Mouse (Mus musculus) forebrain, embryonic 13.5 days (tissue): ENCODE measurements around the gene Ltbr. TPM values are rescaled to one million over a fixed set of nuclear protein-coding genes. Genes with fewer than 3 reads are reported as not detected.

ENCODE experiments used
- ATAC-seq: fragments of 200-750 bp; cut with Nextera tagmentation; 2 replicates; pipeline ENCODE4 v1.8.0; 2017
- H3K27ac ChIP-seq: fragments of 300-500 bp; sonication (generic); 2 replicates; pipeline ENCODE4 v1.5.1; 2015; ENCODE audit warnings: inconsistent platforms, mild to moderate bottlenecking, moderate library complexity
- H3K27me3 ChIP-seq: fragments of 300-500 bp; sonication (generic); 2 replicates; pipeline ENCODE4 v1.6.1; 2015; ENCODE audit warnings: mild to moderate bottlenecking, inconsistent platforms
- H3K36me3 ChIP-seq: fragments of 300-500 bp; sonication (generic); 2 replicates; pipeline ENCODE4 v1.6.1; 2015; ENCODE audit warnings: mild to moderate bottlenecking, inconsistent platforms; ENCODE audit not compliant: poor library complexity, severe bottlenecking
- H3K4me1 ChIP-seq: fragments of 300-500 bp; sonication (generic); 2 replicates; pipeline ENCODE4 v1.6.1; 2015; ENCODE audit warnings: inconsistent platforms
- H3K4me2 ChIP-seq: fragments of 300-500 bp; sonication (generic); 2 replicates; pipeline ENCODE4 v1.6.1; 2015; ENCODE audit warnings: inconsistent platforms, mild to moderate bottlenecking, moderate library complexity
- H3K4me3 ChIP-seq: fragments of 300-500 bp; sonication (generic); 2 replicates; pipeline ENCODE4 v1.5.1; 2015; ENCODE audit warnings: mild to moderate bottlenecking, inconsistent platforms
- H3K9ac ChIP-seq: fragments of 300-500 bp; sonication (generic); 2 replicates; pipeline ENCODE4 v1.6.1; 2015; ENCODE audit warnings: mild to moderate bottlenecking, inconsistent platforms
- H3K9me3 ChIP-seq: fragments of 300-500 bp; sonication (generic); replicated peaks from 2 replicates; pipeline ENCODE4 v1.6.1; 2016; ENCODE audit warnings: inconsistent platforms
- WGBS: fragments of 180-500 bp; shearing (Covaris S2); methylation state at CpG from one replicate; pipeline ENCODE4 v1.1.7; 2015; 5-methylcytosine and 5-hydroxymethylcytosine counted together
- polyA plus RNA-seq: library from polyadenylated mRNA; unstranded; fragments of >200 nt; fragmentation: Nextera tagmentation; extraction: Ambion mirVana; gene quantifications from 2 replicates; pipeline ENCODE4 v1.2.1, GENCODE M21; 2015

Gene Ltbr
- 10.2 and 12.3 TPM in 2 replicates for polyA plus RNA-seq

DNA sequence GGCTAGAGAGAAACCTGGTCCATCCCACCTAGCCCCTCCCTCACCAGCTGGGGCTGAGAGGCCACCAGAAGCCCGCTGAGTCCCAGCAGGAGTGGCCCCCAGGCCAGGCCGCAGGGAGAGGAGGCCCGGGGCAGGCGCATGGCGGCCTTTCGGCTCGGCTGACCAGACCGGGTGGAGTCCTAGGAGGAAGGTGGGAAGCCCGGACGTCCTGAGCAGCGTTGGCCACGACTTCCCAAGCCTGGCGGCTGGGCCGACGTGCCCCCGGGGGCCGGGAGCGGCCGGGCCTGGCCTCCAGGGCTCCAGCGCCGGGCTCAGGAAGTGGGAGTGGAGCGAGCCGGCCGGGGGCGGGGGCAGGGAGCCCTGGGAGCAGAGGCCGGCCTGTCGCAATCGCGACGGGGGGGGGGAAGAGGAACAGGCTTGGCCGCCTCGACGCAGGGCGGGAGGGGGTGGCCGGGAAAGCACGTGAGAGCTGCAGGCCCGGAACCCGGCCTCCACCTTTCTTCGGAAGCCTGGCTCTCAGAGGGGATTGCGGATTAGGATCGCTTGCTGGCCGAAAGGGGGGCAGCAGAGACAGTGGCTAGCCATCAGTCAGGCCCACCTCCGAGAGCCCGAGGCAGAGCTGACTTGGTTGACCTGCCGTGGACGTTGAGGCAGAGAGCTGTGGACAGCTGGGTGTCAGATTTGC is at the start of gene Ltbr:
TSS of gene Ltbr (minus strand) at position 340 of the 685 bp plus-strand sequence.
- Histone ChIP-seq H3K9ac (peak within 1 kb of the TSS; percentile 66), H3K4me2 (peak within 1 kb of the TSS; percentile 63), H3K27ac (no peak within 1 kb of the TSS), H3K36me3 (no peaks in the 10 kb centered on the region), H3K27me3 (peaks cover 18% of the 10 kb centered on the region), H3K9me3 (no peaks in the 10 kb centered on the region), H3K4me3 (peak within 1 kb of the TSS; percentile 37), H3K4me1 (peaks cover 28% of the 10 kb centered on the region)
- ATAC-seq, result peak; percentile 55; the same call in 1 of the 2 replicates
- WGBS, result 4% methylated on average over 27 of the region's 46 CpGs

DNA sequence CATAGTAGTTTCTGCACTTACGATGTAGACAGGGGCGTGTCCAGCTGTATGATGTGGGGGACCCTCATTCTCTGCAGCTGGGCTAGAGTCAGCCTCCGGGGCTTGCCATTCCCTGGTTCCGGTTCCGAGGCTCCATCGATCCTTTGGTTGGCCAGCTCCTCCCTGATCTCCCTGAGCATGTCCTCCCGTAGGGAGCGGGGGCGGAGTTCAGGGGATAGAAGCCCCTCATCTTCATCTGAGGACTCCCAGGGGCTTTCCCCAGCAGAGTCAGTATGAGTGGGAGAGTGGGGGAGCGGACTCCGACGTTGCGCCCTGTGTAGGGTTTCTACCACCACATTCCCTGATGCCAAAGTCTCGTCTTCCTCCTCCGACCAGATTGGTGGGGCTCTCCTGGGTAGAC is 49.3 kb upstream of the Ltbr start:
- H3K9ac ChIP-seq, result no peak overlapping the region
- H3K27me3 ChIP-seq, result peaks cover 52% of the 10 kb centered on the region
- no peak overlapping the region for H3K27ac ChIP-seq
- peak overlapping the region; percentile 21 for H3K4me3 ChIP-seq
- peaks cover 6% of the 10 kb centered on the region; the same call in 1 of the 2 replicates for H3K36me3 ChIP-seq
- no peak for ATAC-seq
- WGBS, result 7% methylated on average over 15 of the region's 15 CpGs
- H3K9me3 ChIP-seq, result no peaks in the 10 kb centered on the region
- H3K4me2 ChIP-seq, result peak overlapping the region; percentile 39
- H3K4me1 ChIP-seq, result peaks cover 20% of the 10 kb centered on the region

- Histone ChIP-seq H3K27ac (no peak overlapping the region), H3K9ac (0 out of 2 replicates have a peak overlapping the region, but pooled peaks have one; percentile 3), H3K36me3 (peaks cover 12% of the 10 kb centered on the region; the same call in 1 of the 2 replicates), H3K4me3 (peak overlapping the region; percentile 22), H3K4me2 (peak overlapping the region; percentile 55), H3K27me3 (peaks cover 52% of the 10 kb centered on the region), H3K4me1 (peaks cover 20% of the 10 kb centered on the region), H3K9me3 (no peaks in the 10 kb centered on the region)
- 6% methylated on average over 38 of the region's 38 CpGs for WGBS
- ATAC-seq, result peak; percentile 53
These were observed 48.0 kb upstream of the Ltbr start for GRCm38 (mm10) chr6:125361467-125362291.

DNA sequence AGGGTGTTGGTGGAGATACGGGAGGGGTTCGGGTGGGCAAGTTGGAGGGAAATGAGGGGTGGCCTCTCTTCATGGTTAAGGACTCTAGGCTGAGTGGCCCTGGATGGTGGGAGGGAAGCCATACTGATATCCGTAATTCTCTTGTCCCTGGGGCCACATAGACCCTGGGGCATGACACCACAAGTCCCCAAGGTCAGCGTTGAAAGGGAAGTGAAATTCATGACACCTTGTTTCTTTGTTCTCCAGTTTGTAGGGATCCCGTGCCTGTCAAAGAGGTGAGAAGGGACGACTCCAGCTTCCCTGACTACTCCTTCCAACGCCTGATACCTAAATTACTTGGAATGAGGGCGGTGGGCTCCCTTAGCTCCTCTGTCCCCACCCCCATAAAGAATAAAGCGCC is 47.2 kb upstream of the Ltbr start:
- Histone ChIP-seq H3K4me1 (peaks cover 20% of the 10 kb centered on the region), H3K27me3 (peaks cover 49% of the 10 kb centered on the region), H3K4me2 (no peak overlapping the region), H3K27ac (no peak overlapping the region), H3K36me3 (peaks cover 12% of the 10 kb centered on the region; the same call in 1 of the 2 replicates), H3K4me3 (no peak overlapping the region), H3K9me3 (no peaks in the 10 kb centered on the region), H3K9ac (no peak overlapping the region)
- WGBS, result 48% methylated on average over 9 of the region's 9 CpGs
- no peak for ATAC-seq

GRCm38 (mm10) chr6:125359999-125360398 is 46.3 kb upstream of the Ltbr start:
- no peak overlapping the region for H3K4me2 ChIP-seq
- WGBS, result 57% methylated on average over 9 of the region's 9 CpGs
- peaks cover 49% of the 10 kb centered on the region for H3K27me3 ChIP-seq
- no peak overlapping the region for H3K9ac ChIP-seq
- no peak overlapping the region for H3K27ac ChIP-seq
- no peak overlapping the region for H3K4me3 ChIP-seq
- ATAC-seq, result no peak
- H3K4me1 ChIP-seq, result peaks cover 29% of the 10 kb centered on the region
- no peaks in the 10 kb centered on the region for H3K9me3 ChIP-seq
- H3K36me3 ChIP-seq, result peaks cover 12% of the 10 kb centered on the region; the same call in 1 of the 2 replicates

- no peaks in the 10 kb centered on the region for H3K9me3 ChIP-seq
- H3K4me2 ChIP-seq, result no peak overlapping the region
- no peak overlapping the region for H3K9ac ChIP-seq
- H3K27me3 ChIP-seq, result peaks cover 22% of the 10 kb centered on the region
- ATAC-seq, result no peak
- no peak overlapping the region for H3K4me3 ChIP-seq
- peaks cover 27% of the 10 kb centered on the region for H3K4me1 ChIP-seq
- 89% methylated on average over 15 of the region's 15 CpGs for WGBS
- H3K27ac ChIP-seq, result no peak overlapping the region
- peaks cover 12% of the 10 kb centered on the region; the same call in 1 of the 2 replicates for H3K36me3 ChIP-seq
These were observed 43.6 kb upstream of the Ltbr start for GRCm38 (mm10) chr6:125357334-125357733.

- no peak for ATAC-seq
- peaks cover 20% of the 10 kb centered on the region for H3K4me1 ChIP-seq
- no peak overlapping the region for H3K4me2 ChIP-seq
- H3K4me3 ChIP-seq, result no peak overlapping the region
- no peak overlapping the region for H3K9ac ChIP-seq
- WGBS, result 56% methylated on average over 8 of the region's 8 CpGs
- H3K9me3 ChIP-seq, result no peaks in the 10 kb centered on the region
- no peak overlapping the region for H3K27ac ChIP-seq
- peaks cover 12% of the 10 kb centered on the region; the same call in 1 of the 2 replicates for H3K36me3 ChIP-seq
- H3K27me3 ChIP-seq, result peaks cover 11% of the 10 kb centered on the region
These were observed 42.6 kb upstream of the Ltbr start for GRCm38 (mm10) chr6:125356264-125356663.

DNA sequence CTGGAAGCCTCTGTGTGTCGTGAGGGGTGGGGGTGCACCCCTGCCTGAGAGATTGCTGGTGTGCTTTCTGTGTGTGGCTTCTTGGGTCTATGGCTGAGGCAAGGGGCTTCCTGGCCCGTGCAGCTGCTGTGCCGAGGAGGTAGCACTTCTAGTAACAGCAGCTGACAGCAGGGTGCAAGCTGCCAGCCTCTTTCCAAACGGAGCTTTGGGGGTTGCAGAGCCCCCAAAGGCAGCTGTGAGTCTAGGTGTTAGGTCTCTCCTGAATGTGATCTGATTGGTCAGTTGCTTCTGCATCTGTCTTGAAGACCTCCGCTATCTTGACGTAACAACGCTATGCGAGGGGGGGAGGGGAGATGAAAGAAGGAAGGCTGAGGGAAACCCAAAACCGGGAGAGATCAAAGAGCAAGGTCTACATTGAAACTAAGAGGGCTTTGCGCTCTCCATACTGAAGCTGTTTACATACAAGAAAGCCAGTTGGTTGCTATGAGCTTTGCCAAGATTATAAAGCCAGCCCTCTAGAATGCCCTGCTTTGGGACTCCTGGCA is 41.6 kb upstream of the Ltbr start:
- no peak overlapping the region for H3K27ac ChIP-seq
- WGBS, result 10% methylated on average over 10 of the region's 10 CpGs
- peak overlapping the region; percentile 13; the same call in 1 of the 2 replicates for H3K4me2 ChIP-seq
- no peak overlapping the region for H3K4me3 ChIP-seq
- H3K9ac ChIP-seq, result no peak overlapping the region
- no peaks in the 10 kb centered on the region for H3K9me3 ChIP-seq
- H3K4me1 ChIP-seq, result peaks cover 25% of the 10 kb centered on the region
- no peak for ATAC-seq
- peaks cover 2% of the 10 kb centered on the region; the same call in 1 of the 2 replicates for H3K27me3 ChIP-seq
- H3K36me3 ChIP-seq, result peaks cover 12% of the 10 kb centered on the region; the same call in 1 of the 2 replicates

DNA sequence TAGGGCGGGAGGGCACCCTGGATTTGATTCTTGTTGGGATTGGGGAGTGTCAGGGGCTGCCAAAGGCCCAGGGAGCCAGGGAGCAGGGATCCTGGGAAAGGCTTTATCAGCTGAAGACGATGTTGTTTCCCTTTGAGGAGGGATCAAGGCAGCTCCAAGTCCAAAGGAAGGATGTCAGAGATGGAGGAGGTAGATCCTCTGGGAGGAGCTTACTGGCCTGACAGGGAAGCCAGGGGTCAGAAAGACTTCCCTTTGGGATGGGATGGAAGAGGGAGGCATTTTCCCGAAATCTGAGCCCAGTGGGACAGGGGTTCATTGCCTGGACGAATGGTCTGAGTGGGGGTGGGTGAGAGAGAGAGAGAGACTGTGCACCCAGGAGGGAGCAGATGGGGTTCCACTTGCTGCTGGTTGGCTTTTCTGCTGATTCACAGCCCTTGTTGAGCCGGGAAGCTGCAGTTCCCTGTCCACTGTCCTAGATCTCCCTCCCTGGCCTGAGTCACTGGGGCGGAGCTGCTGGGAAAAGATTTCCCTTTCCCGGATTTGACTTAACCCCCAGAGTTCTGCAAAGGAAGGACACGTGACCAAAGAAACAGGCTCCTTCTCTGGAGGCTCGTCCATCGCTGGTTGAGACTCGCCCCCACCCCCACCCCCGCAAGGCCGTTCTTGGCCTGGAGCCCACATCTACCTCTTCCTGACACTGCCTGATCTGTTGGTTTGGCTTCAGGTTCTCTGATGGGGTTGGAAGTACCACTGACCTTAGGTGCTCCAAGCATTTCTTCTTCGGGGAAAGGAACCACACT is 40.9 kb upstream of the Ltbr start:
- Histone ChIP-seq H3K4me3 (no peak overlapping the region), H3K4me1 (peaks cover 32% of the 10 kb centered on the region), H3K27me3 (no peaks in the 10 kb centered on the region), H3K36me3 (peaks cover 12% of the 10 kb centered on the region; the same call in 1 of the 2 replicates), H3K9ac (no peak overlapping the region), H3K4me2 (peak overlapping the region; percentile 13; the same call in 1 of the 2 replicates), H3K9me3 (no peaks in the 10 kb centered on the region), H3K27ac (no peak overlapping the region)
- 18% methylated on average over 14 of the region's 14 CpGs for WGBS
- ATAC-seq, result no peak

DNA sequence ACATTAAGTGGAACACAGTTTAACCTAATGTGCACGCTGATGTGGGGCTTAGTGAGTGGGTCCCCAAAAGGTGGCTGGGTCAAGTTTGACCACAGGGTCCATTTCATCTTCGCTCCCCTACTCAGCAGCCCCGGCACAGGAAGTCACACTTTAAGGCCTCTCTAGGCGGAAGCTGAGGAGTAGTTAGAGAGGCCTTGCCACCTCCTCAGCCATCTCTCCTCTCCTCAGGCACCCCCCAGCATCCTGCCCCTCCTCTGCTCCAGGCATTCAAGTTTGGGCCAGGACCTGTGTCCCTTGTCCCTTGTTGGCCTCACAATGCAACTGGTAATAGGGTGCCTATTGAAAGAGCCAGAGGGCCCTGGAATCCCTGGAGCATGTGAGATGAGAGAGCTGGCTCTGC is 40.0 kb upstream of the Ltbr start:
- ATAC-seq, result no peak
- H3K9ac ChIP-seq, result no peak overlapping the region
- no peak overlapping the region for H3K27ac ChIP-seq
- H3K36me3 ChIP-seq, result peaks cover 7% of the 10 kb centered on the region; the same call in 1 of the 2 replicates
- H3K4me1 ChIP-seq, result peaks cover 40% of the 10 kb centered on the region
- H3K9me3 ChIP-seq, result no peaks in the 10 kb centered on the region
- 85% methylated on average over 4 of the region's 4 CpGs for WGBS
- 0 out of 2 replicates have a peak, but pooled peaks cover 2% of the 10 kb centered on the region for H3K27me3 ChIP-seq
- H3K4me2 ChIP-seq, result no peak overlapping the region
- no peak overlapping the region for H3K4me3 ChIP-seq

DNA sequence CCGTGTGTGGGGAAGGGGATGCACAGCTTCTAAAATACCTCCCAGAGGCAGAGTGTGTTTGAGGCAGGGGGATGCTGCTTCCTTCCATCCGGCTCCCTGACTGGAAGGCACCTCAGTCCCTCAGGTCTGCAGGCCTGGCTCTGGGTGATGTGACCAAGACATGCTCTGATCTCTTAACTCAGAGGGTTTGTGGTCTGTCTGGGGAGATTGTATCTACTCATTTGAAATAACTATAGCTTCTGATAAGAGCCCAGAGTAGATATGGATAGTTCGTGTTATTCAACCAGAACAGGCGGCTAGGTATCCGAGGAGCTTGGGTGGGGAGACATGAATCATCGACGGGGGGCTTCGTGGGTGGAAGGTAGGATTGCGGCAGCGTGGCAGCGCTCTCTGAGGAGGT is 39.5 kb upstream of the Ltbr start:
- H3K4me1 ChIP-seq, result peaks cover 41% of the 10 kb centered on the region
- H3K27ac ChIP-seq, result no peak overlapping the region
- H3K36me3 ChIP-seq, result peaks cover 7% of the 10 kb centered on the region; the same call in 1 of the 2 replicates
- H3K9me3 ChIP-seq, result no peaks in the 10 kb centered on the region
- H3K4me2 ChIP-seq, result no peak overlapping the region
- 85% methylated on average over 11 of the region's 11 CpGs for WGBS
- no peak overlapping the region for H3K9ac ChIP-seq
- no peak overlapping the region for H3K4me3 ChIP-seq
- H3K27me3 ChIP-seq, result 0 out of 2 replicates have a peak, but pooled peaks cover 3% of the 10 kb centered on the region
- ATAC-seq, result no peak
